Mouse (Mus musculus) C2C12 (cell line): ENCODE measurements around the gene Snhg11. TPM values are rescaled to one million over a fixed set of nuclear protein-coding genes. Genes with fewer than 3 reads are reported as not detected.
"Not testable (repeated sequence)": the region's sequence is repeated elsewhere in the genome, so short reads cannot be mapped to it uniquely, and the experiment has no call there.

Source experiments
- H3K27me3 ChIP-seq: one replicate; pipeline ENCODE4 v1.6.1; 2011; ENCODE audit not compliant: control insufficient read depth, insufficient read depth, insufficient read length
- H3K36me3 ChIP-seq: one replicate; pipeline ENCODE4 v1.6.1; 2011; ENCODE audit not compliant: control insufficient read depth, insufficient read depth
- H3K4me3 ChIP-seq: one replicate; pipeline ENCODE4 v1.5.1; 2011; ENCODE audit warnings: mild to moderate bottlenecking, control low read depth; ENCODE audit not compliant: poor library complexity, insufficient read depth, severe bottlenecking
- H3K79me2 ChIP-seq: one replicate; pipeline ENCODE4 v1.6.1; 2011; ENCODE audit not compliant: control insufficient read depth, insufficient read depth
- H3K79me3 ChIP-seq: one replicate; pipeline ENCODE4 v1.6.1; 2011; ENCODE audit warnings: low read depth, control low read depth
- H3ac ChIP-seq: one replicate; pipeline ENCODE3; 2011; ENCODE audit warnings: low read depth; ENCODE audit not compliant: control insufficient read depth, insufficient read length
- CEBPB ChIP-seq: IDR thresholded peaks from one replicate; pipeline ENCODE4 v1.6.1; 2011; ENCODE audit warnings: low read depth, mild to moderate bottlenecking, control low read depth, moderate library complexity
- CTCF ChIP-seq: IDR thresholded peaks from one replicate; pipeline ENCODE4 v1.5.1; 2011; ENCODE audit not compliant: control insufficient read depth, insufficient read depth, insufficient read length
- FOSL1 ChIP-seq: IDR thresholded peaks from one replicate; pipeline ENCODE4 v1.8.0; 2011; ENCODE audit warnings: mild to moderate bottlenecking, low read length; ENCODE audit not compliant: poor library complexity, insufficient read depth, severe bottlenecking
- MAX ChIP-seq: IDR thresholded peaks from one replicate; pipeline ENCODE4 v1.6.1; 2011; ENCODE audit warnings: mild to moderate bottlenecking, control low read depth
- MYOD1 ChIP-seq: IDR thresholded peaks from one replicate; pipeline ENCODE4 v1.6.1; 2011; ENCODE audit warnings: low read depth; ENCODE audit not compliant: control insufficient read depth, insufficient read length
- MYOG ChIP-seq: IDR thresholded peaks from one replicate; pipeline ENCODE4 v1.6.1; 2011; ENCODE audit not compliant: control insufficient read depth, insufficient read length; ENCODE audit errors: extremely low read depth
- USF1 ChIP-seq: IDR thresholded peaks from one replicate; pipeline ENCODE4 v1.6.1; 2011; ENCODE audit warnings: low read depth, mild to moderate bottlenecking, control low read depth, moderate library complexity
- polyA plus RNA-seq: library from polyadenylated mRNA; unstranded; fragments of >200 nt; fragmentation: generic; extraction: Trizol; gene quantifications from one replicate; pipeline ENCODE4 v1.2.1, GENCODE M21; 2012; ENCODE audit warnings: missing spikeins

The Snhg11 gene
- polyA plus RNA-seq, 1 experiment = not detected

DNA sequence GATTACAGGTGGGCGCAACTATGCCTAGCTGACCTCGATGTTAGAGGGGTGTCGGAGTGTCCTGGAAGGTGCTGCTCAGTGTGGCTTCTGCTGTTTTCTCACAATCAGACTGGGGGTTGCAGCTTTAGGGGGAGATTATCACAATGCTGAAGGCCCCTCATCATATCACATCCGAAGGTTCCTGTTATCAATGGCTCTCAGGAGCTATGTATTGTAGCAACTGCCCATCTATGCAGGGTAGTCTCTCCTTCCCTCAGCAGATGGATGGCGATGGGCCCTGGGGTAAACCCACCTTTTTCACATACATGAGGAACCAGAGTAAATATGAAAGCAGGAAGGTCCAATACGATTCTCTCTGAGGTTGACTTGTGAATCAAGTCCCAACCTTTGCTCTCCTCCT lies 20.9 kb downstream of the Snhg11 start:
- no peak overlapping the region for H3K4me3 ChIP-seq
- no peak overlapping the region for H3ac ChIP-seq
- no peaks in the 10 kb centered on the region for H3K36me3 ChIP-seq
- TF ChIP-seq MAX (no peak), CEBPB (no peak), FOSL1 (no peak), MYOD1 (no peak), USF1 (no peak), MYOG (no peak), CTCF (no peak)
- no peaks in the 10 kb centered on the region for H3K79me2 ChIP-seq
- peaks cover 21% of the 10 kb centered on the region for H3K27me3 ChIP-seq
- H3K79me3 ChIP-seq = no peaks in the 10 kb centered on the region

GRCm38 (mm10) chr2:158397140-158397539 lies 21.7 kb downstream of the Snhg11 start:
- H3K4me3 ChIP-seq, H3K36me3 ChIP-seq, H3ac ChIP-seq, H3K79me2 ChIP-seq, H3K79me3 ChIP-seq: not testable (repeated sequence)
- H3K27me3 ChIP-seq = peaks cover 21% of the 10 kb centered on the region

- H3K79me2 ChIP-seq = no peaks in the 10 kb centered on the region
- no peak overlapping the region for H3K4me3 ChIP-seq
- no peaks in the 10 kb centered on the region for H3K79me3 ChIP-seq
- H3ac ChIP-seq = no peak overlapping the region
- H3K27me3 ChIP-seq = peaks cover 10% of the 10 kb centered on the region
- TF ChIP-seq MYOD1 = no peak
- TF ChIP-seq CTCF = no peak
- TF ChIP-seq MYOG = no peak
- TF ChIP-seq FOSL1 = no peak
- TF ChIP-seq USF1 = no peak
- H3K36me3 ChIP-seq = no peaks in the 10 kb centered on the region
These were observed 27.5 kb downstream of the Snhg11 start for GRCm38 (mm10) chr2:158402915-158403314.

DNA sequence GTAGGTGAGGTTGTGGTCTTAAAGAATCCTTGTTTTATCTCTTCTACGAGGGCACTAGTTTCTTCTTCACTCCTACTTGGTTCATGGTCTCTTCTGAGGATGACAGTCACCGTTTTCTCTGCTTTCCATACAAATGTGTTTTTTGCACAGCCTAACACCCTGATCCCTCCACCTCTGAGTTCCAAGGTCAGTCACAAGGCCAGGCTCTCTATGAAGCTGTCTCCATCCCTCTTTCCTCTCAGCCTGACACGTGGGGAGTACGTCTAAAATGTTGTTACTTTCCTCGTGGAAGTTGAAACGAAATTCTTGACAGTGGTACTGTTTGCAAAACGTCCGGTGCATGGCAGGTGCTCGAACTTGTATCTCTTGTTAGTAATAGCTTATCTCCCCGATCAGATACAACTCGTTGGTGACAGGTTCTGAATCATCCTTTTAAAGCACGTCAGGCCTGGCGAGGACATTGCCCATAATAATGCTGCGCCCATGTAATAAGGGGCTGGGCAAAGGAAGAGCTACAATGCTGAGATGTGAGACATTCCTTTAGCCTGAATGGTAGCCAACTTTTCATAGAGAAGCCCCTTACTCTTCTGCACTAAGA lies 33.7 kb downstream of the Snhg11 start:
- Histone ChIP-seq H3ac (no peak overlapping the region), H3K79me3 (peaks cover 36% of the 10 kb centered on the region), H3K27me3 (peaks cover 3% of the 10 kb centered on the region), H3K79me2 (peaks cover 43% of the 10 kb centered on the region), H3K4me3 (no peak overlapping the region), H3K36me3 (no peaks in the 10 kb centered on the region)
- peak; percentile 16 for TF ChIP-seq MYOD1
- no peak for TF ChIP-seq MAX
- no peak for TF ChIP-seq MYOG

- H3ac ChIP-seq = peak within 1 kb of the TSS; percentile 92
- no peaks in the 10 kb centered on the region for H3K36me3 ChIP-seq
- peak within 1 kb of the TSS; percentile 87 for H3K4me3 ChIP-seq
- peak; percentile 14 for TF ChIP-seq CEBPB
- peak; percentile 27 for TF ChIP-seq CTCF
- TF ChIP-seq FOSL1 = no peak
- no peak for TF ChIP-seq USF1
- peaks cover under 1% of the 10 kb centered on the region for H3K27me3 ChIP-seq
- peaks cover 49% of the 10 kb centered on the region for H3K79me2 ChIP-seq
- peaks cover 41% of the 10 kb centered on the region for H3K79me3 ChIP-seq
These were observed 34.2 kb downstream of the Snhg11 start, which contains the start of gene Ralgapb for GRCm38 (mm10) chr2:158409595-158410021. TSS of gene Ralgapb (plus strand) at chr2:158409848.

- Histone ChIP-seq H3ac (peak overlapping the region; percentile 92), H3K79me2 (peaks cover 56% of the 10 kb centered on the region), H3K36me3 (no peaks in the 10 kb centered on the region), H3K27me3 (no peaks in the 10 kb centered on the region), H3K4me3 (peak overlapping the region; percentile 87), H3K79me3 (peaks cover 47% of the 10 kb centered on the region)
- TF ChIP-seq USF1 (no peak), FOSL1 (no peak), MYOG (no peak), MAX (no peak)
These were observed 34.9 kb downstream of the Snhg11 start for GRCm38 (mm10) chr2:158410022-158411014.
